Mouse (Mus musculus) limb, embryonic 14.5 days (tissue): ENCODE results near the gene 1700037C18Rik. TPM values are rescaled to one million over a fixed set of nuclear protein-coding genes. Genes with fewer than 3 reads are reported as not detected.

Experiments
- ATAC-seq: fragments of 200-750 bp; cut with Nextera tagmentation; 2 replicates; pipeline ENCODE4 v1.8.0; 2017; ENCODE audit warnings: low read depth, moderate number of reproducible peaks, moderate TSS enrichment; ENCODE audit not compliant: low FRiP score
- DNase-seq: peaks from one replicate; pipeline ENCODE4 v3.0.0-alpha.2; 2015; ENCODE audit warnings: low spot score
- H3K27ac ChIP-seq: fragments of 300-500 bp; sonication (generic); replicated peaks from 2 replicates; pipeline ENCODE4 v1.5.1; 2014; ENCODE audit warnings: low read depth, mild to moderate bottlenecking, low read length, moderate library complexity, mixed read lengths
- H3K27me3 ChIP-seq: fragments of 300-500 bp; sonication (generic); 2 replicates; pipeline ENCODE4 v1.6.1; 2014; ENCODE audit warnings: low read length, mixed read lengths; ENCODE audit not compliant: control insufficient read depth, insufficient read depth
- H3K36me3 ChIP-seq: fragments of 300-500 bp; sonication (generic); 2 replicates; pipeline ENCODE4 v1.6.1; 2014; ENCODE audit warnings: mild to moderate bottlenecking, low read length, moderate library complexity, mixed read lengths; ENCODE audit not compliant: control insufficient read depth, insufficient read depth
- H3K4me1 ChIP-seq: fragments of 300-500 bp; sonication (generic); 2 replicates; pipeline ENCODE4 v1.6.1; 2014; ENCODE audit warnings: antibody characterized with exemption, low read length, mixed read lengths; ENCODE audit not compliant: control insufficient read depth, insufficient read depth
- H3K4me2 ChIP-seq: fragments of 300-500 bp; sonication (generic); replicated peaks from 2 replicates; pipeline ENCODE4 v1.6.1; 2014; ENCODE audit warnings: low read depth, mild to moderate bottlenecking, low read length, moderate library complexity; ENCODE audit not compliant: severe bottlenecking
- H3K4me3 ChIP-seq: fragments of 300-500 bp; sonication (generic); replicated peaks from 2 replicates; pipeline ENCODE4 v1.5.1; 2014; ENCODE audit warnings: low read length
- H3K9ac ChIP-seq: fragments of 300-500 bp; sonication (generic); 2 replicates; pipeline ENCODE4 v1.6.1; 2014; ENCODE audit warnings: mild to moderate bottlenecking, low read depth, low read length, moderate library complexity; ENCODE audit not compliant: severe bottlenecking
- H3K9me3 ChIP-seq: fragments of 300-500 bp; sonication (generic); 2 replicates; pipeline ENCODE4 v1.6.1; 2016; ENCODE audit warnings: low read length; ENCODE audit not compliant: control insufficient read depth
- POLR2A ChIP-seq: fragments of 200-500 bp; IDR thresholded peaks from 2 replicates; pipeline ENCODE4 v1.8.0; 2012; ENCODE audit warnings: inconsistent platforms, mild to moderate bottlenecking, moderate library complexity, borderline replicate concordance; ENCODE audit not compliant: insufficient read depth, insufficient read length; ENCODE audit errors: extremely low read depth
- WGBS: fragments of 180-500 bp; shearing (Covaris S2); extraction: QIAGEN DNeasy Blood & Tissue Kit; methylation state at CpG from one replicate; pipeline ENCODE4 v1.1.7; 2014; 5-methylcytosine and 5-hydroxymethylcytosine counted together
- polyA plus RNA-seq, 2 experiments: library from polyadenylated mRNA; depleted of rRNA in 1 of 2; stranded (reverse) in 1 of 2; unstranded in 1 of 2; fragments of >200 nt; fragmentation: Nextera tagmentation in 1 of 2; extraction: Ambion mirVana in 1 of 2; gene quantifications; 2 replicates each; pipeline versions ENCODE4 v1.2.1 to v1.2.3; 2012 to 2014

1700037C18Rik gene
- polyA plus RNA-seq (2012; rRNA removed) (3.2 and 6.8 TPM in 2 replicates), polyA plus RNA-seq (2014; fragmentation: Nextera tagmentation; extraction: Ambion mirVana) (4.9 and 5.8 TPM in 2 replicates)

DNA sequence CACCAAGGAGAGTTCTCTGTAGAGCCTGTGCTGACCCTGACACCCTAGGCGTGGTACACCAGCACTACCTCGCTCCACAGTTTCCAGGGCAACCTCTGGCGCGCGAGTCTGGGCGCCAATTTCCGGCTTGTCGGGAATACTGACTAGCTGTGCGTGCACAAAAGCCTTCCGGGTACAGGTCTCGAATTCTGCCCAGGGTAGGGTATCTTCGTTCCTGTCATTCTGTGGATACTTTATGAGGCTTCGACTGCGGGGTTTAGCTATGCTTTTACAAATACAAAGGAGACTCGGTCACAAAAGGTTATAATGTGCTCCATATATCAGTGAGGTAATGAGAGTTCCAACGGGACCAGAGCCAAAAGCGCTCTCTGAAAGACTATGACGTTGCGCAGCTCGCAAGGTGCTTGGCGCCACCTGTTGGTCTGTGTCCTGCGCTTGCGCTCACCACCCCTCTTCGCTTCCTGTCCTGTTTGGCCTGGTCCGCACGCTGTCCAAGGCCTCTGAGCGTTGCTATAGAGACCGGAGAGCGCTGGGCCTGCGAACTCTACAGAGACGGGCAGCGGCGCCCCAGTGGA lies at the start of gene 1700037C18Rik, which contains the start of gene Cluap1:
Gene 1700037C18Rik, minus strand, starts transcription at position 153 of the 575 bp plus-strand sequence.
Gene Cluap1, plus strand, starts transcription at position 265 of the 575 bp plus-strand sequence.
- under 1% methylated on average over 33 of the region's 33 CpGs for WGBS
- peak within 1 kb of the TSS; percentile 50 for H3K27ac ChIP-seq
- DNase-seq, result peak; percentile 95

GRCm38 (mm10) chr16:3956369-3956768 lies 47.9 kb upstream of the 1700037C18Rik start:
- no peak for DNase-seq
- no peaks in the 10 kb centered on the region for H3K4me1 ChIP-seq
- WGBS, result 82% methylated on average over 6 of the region's 6 CpGs
- no peak for TF ChIP-seq POLR2A
- no peaks in the 10 kb centered on the region for H3K27me3 ChIP-seq
- no peak overlapping the region for H3K27ac ChIP-seq
- H3K4me3 ChIP-seq, result no peak overlapping the region
- H3K9ac ChIP-seq, result no peak overlapping the region
- no peak for ATAC-seq
- no peaks in the 10 kb centered on the region for H3K9me3 ChIP-seq
- H3K36me3 ChIP-seq, result no peaks in the 10 kb centered on the region
- H3K4me2 ChIP-seq, result no peak overlapping the region

More for the DNA sequence above, at the start of gene 1700037C18Rik, which contains the start of gene Cluap1:
- ATAC-seq, result peak; percentile 96
- peak within 1 kb of the TSS; percentile 63 for H3K4me2 ChIP-seq
- H3K36me3 ChIP-seq, result peaks cover 47% of the 10 kb centered on the region
- peak within 1 kb of the TSS; percentile 69 for H3K9ac ChIP-seq
- no peaks in the 10 kb centered on the region for H3K9me3 ChIP-seq
- H3K4me3 ChIP-seq, result peak within 1 kb of the TSS; percentile 53
- no peaks in the 10 kb centered on the region for H3K27me3 ChIP-seq
- peaks cover 4% of the 10 kb centered on the region; the same call in 1 of the 2 replicates for H3K4me1 ChIP-seq
- TF ChIP-seq POLR2A, result peak; percentile 84; the same call in 1 of the 2 replicates

DNA sequence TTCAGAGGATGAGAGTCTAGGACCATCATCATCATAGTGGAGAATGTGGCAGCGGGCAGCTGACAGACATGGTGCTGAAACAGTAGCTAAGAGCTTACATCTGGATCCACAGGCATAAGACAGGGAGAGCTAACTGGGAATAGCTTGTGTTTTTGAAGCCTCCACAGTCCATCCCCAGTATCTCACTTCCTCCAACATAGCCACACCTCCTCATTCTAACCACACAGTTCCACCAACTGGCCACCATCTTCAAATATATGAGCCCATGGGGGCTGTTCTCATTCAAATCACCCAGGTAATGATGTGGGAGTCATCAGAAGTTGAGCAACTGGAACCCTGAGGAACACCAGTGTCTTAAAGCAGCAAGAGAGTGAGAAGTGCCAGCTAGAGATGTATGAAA lies 42.7 kb upstream of the 1700037C18Rik start:
- DNase-seq, result no peak
- Histone ChIP-seq H3K27me3 (no peaks in the 10 kb centered on the region), H3K9me3 (no peaks in the 10 kb centered on the region), H3K27ac (no peak overlapping the region), H3K4me1 (no peaks in the 10 kb centered on the region), H3K4me2 (no peak overlapping the region), H3K36me3 (no peaks in the 10 kb centered on the region), H3K9ac (no peak overlapping the region), H3K4me3 (no peak overlapping the region)
- no peak for ATAC-seq
- no peak for TF ChIP-seq POLR2A
- 81% methylated on average over 1 of the region's 1 CpGs for WGBS

DNA sequence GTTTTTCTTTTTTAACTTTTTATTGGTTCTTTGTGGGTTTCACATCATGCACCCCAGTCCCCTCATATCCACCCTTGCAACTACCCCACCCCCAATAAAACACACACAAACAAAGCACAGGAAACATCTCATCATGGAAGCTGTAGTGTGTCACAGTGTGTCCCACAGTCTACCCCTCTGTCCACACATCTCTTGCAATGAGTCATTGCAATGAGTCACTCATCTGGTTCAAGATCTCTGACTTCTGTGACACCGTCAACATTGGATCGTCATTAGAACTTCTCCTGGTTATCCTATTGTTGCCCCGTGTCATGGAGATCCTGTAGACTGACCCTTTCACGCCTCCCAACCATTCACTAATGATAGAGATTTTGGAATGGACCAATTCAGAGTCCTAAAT lies 26.2 kb upstream of the 1700037C18Rik start:
- DNase-seq (no peak), ATAC-seq (no peak)
- Histone ChIP-seq H3K4me2 (no peak overlapping the region), H3K9ac (no peak overlapping the region), H3K4me3 (no peak overlapping the region), H3K27ac (no peak overlapping the region), H3K9me3 (no peaks in the 10 kb centered on the region), H3K27me3 (no peaks in the 10 kb centered on the region), H3K4me1 (no peaks in the 10 kb centered on the region), H3K36me3 (peaks cover 65% of the 10 kb centered on the region)
- no peak for TF ChIP-seq POLR2A
- 86% methylated on average over 4 of the region's 4 CpGs for WGBS

GRCm38 (mm10) chr16:3934091-3934490 lies 25.6 kb upstream of the 1700037C18Rik start:
- Histone ChIP-seq H3K9ac (no peak overlapping the region), H3K4me3 (no peak overlapping the region), H3K4me1 (no peaks in the 10 kb centered on the region), H3K36me3 (peaks cover 68% of the 10 kb centered on the region), H3K4me2 (no peak overlapping the region), H3K27me3 (no peaks in the 10 kb centered on the region), H3K27ac (no peak overlapping the region), H3K9me3 (no peaks in the 10 kb centered on the region)
- TF ChIP-seq POLR2A, result no peak
- ATAC-seq (no peak), DNase-seq (no peak)
- WGBS, result 91% methylated on average over 1 of the region's 1 CpGs

- 89% methylated on average over 6 of the region's 6 CpGs for WGBS
- TF ChIP-seq POLR2A, result no peak
- Histone ChIP-seq H3K9ac (no peak overlapping the region), H3K27me3 (no peaks in the 10 kb centered on the region), H3K9me3 (no peaks in the 10 kb centered on the region), H3K27ac (no peak overlapping the region), H3K4me3 (no peak overlapping the region), H3K36me3 (peaks cover 66% of the 10 kb centered on the region), H3K4me2 (no peak overlapping the region), H3K4me1 (no peaks in the 10 kb centered on the region)
- no peak for DNase-seq
- no peak for ATAC-seq
Measured at GRCm38 (mm10) chr16:3933536-3933935, 25.0 kb upstream of the 1700037C18Rik start.
